Mouse (Mus musculus) ES-Bruce4 (cell line): ENCODE measurements around the gene Foxp4.

Experiments used
- CTCF ChIP-seq: IDR thresholded peaks from one replicate; pipeline ENCODE4 v1.8.1; 2011; ENCODE audit warnings: low read depth, low read length
- EP300 ChIP-seq: IDR thresholded peaks from 2 replicates; pipeline ENCODE4 v1.6.1; 2011; ENCODE audit warnings: low read depth, low read length; ENCODE audit not compliant: insufficient read depth
- POLR2A ChIP-seq: IDR thresholded peaks from one replicate; pipeline ENCODE4 v1.8.1; 2011; ENCODE audit warnings: low read length; ENCODE audit not compliant: insufficient read depth

GRCm38 (mm10) chr17:47903846-47904680 lies 20.4 kb downstream of the Foxp4 start:
- TF ChIP-seq CTCF (peak; percentile 18), POLR2A (no peak), EP300 (no peak)
